Mouse (Mus musculus) hindbrain, embryonic 10.5 days (tissue): Measurements from ENCODE around the gene Fbrsl1. TPM values are rescaled to one million over a fixed set of nuclear protein-coding genes. Genes with fewer than 3 reads are reported as not detected.

ENCODE experiments used
- DNase-seq: peaks from one replicate; pipeline ENCODE4 v3.0.0-alpha.2; 2017; ENCODE audit warnings: low spot score
- H3K27ac ChIP-seq: fragments of 300-500 bp; sonication (generic); 2 replicates; pipeline ENCODE4 v1.5.1; 2016; ENCODE audit warnings: mild to moderate bottlenecking, moderate library complexity
- H3K27me3 ChIP-seq: fragments of 300-500 bp; sonication (generic); 2 replicates; pipeline ENCODE4 v1.6.1; 2016; ENCODE audit warnings: mild to moderate bottlenecking; ENCODE audit not compliant: poor library complexity, insufficient read depth, severe bottlenecking
- H3K36me3 ChIP-seq: fragments of 300-500 bp; sonication (generic); 2 replicates; pipeline ENCODE4 v1.6.1; 2016; ENCODE audit warnings: mild to moderate bottlenecking, moderate library complexity
- H3K4me1 ChIP-seq: fragments of 300-500 bp; sonication (generic); replicated peaks from 2 replicates; pipeline ENCODE4 v1.6.1; 2016; ENCODE audit warnings: mild to moderate bottlenecking
- H3K4me3 ChIP-seq: fragments of 300-500 bp; sonication (generic); 2 replicates; pipeline ENCODE4 v1.5.1; 2016; ENCODE audit warnings: mild to moderate bottlenecking, moderate library complexity
- H3K9me3 ChIP-seq: fragments of 300-500 bp; sonication (generic); 2 replicates; pipeline ENCODE4 v1.6.1; 2016; ENCODE audit warnings: mild to moderate bottlenecking, moderate library complexity
- WGBS: fragments of 180-500 bp; shearing (Covaris S2); methylation state at CpG from one replicate; pipeline ENCODE4 v1.1.7; 2016; 5-methylcytosine and 5-hydroxymethylcytosine counted together
- polyA plus RNA-seq: library from polyadenylated mRNA; unstranded; fragments of >200 nt; fragmentation: Nextera tagmentation; extraction: Ambion mirVana; gene quantifications from 2 replicates; pipeline ENCODE4 v1.2.1, GENCODE M21; 2016

Fbrsl1 gene
- polyA plus RNA-seq, 1 experiment from 2014 or later = 19.2 TPM

DNA sequence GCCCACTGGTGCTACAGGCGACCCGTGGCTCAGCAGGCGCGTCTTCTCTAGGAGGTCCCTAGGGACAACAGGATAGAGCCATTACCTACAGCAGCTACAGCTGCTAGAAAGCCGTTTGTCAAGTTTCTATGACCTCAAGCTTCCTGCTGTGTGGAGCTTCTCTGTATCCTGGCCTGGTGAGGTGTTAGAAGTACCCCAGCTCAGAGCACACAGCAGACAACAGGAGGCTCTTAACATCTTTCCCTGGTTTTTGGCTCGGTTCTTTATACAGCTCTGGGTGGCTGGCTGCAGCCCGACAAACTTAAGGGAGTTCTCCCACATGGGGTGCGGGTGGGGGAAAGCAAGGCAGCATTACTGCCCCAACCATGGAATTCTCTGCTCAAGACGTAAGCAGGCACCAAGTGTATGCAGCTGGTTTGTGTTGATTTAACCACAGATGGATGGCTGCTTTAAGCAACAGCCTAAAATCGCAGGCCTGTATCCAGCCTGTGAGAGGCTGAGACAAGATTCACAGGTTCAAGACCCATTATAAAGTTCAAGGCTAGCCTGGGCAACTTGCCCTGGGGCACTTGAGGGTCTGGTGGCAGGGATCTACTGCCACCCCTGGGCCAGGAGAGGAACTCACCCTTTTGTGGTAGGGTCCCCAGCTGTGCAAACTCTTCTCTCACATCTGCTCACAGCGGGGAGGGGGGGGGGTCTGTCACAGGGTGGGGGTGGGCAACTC lies 84.3 kb downstream of the Fbrsl1 start:
- WGBS = 29% methylated on average over 11 of the region's 11 CpGs
- Histone ChIP-seq H3K9me3 (no peaks in the 10 kb centered on the region), H3K4me3 (peak overlapping the region; percentile 63), H3K27ac (peak overlapping the region; percentile 77; the same call in 1 of the 2 replicates), H3K4me1 (peaks cover 15% of the 10 kb centered on the region), H3K36me3 (peaks cover 46% of the 10 kb centered on the region), H3K27me3 (peaks cover 32% of the 10 kb centered on the region)
- no peak for DNase-seq

GRCm38 (mm10) chr5:110363179-110363821 lies 85.0 kb downstream of the Fbrsl1 start:
- H3K9me3 ChIP-seq = no peaks in the 10 kb centered on the region
- WGBS = 2% methylated on average over 72 of the region's 72 CpGs
- H3K36me3 ChIP-seq = peaks cover 39% of the 10 kb centered on the region
- peak overlapping the region; percentile 77 for H3K27ac ChIP-seq
- H3K27me3 ChIP-seq = peaks cover 32% of the 10 kb centered on the region
- peak overlapping the region; percentile 63 for H3K4me3 ChIP-seq
- H3K4me1 ChIP-seq = peaks cover 15% of the 10 kb centered on the region
- DNase-seq = peak; percentile 78

DNA sequence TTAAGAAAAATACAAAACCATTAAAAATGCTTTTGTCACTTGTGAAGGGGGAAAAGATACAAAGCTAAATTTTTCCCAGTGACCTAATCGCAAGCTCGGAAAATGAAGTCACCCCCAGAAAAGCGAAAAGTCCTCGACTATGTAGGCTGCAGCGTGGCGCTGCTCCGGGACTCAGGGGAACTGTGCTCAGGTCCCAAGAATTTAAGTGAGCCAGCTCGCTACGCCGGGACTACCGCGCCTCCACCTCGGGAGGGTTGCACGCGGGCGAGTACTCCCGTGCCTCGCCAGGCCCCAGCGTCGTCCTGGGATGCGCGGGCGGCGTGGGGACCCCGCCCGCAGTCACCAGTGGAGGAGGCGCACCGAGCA lies 85.5 kb downstream of the Fbrsl1 start:
- Histone ChIP-seq H3K36me3 (peaks cover 35% of the 10 kb centered on the region), H3K4me3 (peak overlapping the region; percentile 63), H3K9me3 (no peaks in the 10 kb centered on the region), H3K27me3 (peaks cover 32% of the 10 kb centered on the region), H3K27ac (peak overlapping the region; percentile 77), H3K4me1 (peaks cover 15% of the 10 kb centered on the region)
- no peak for DNase-seq
- 2% methylated on average over 28 of the region's 28 CpGs for WGBS

DNA sequence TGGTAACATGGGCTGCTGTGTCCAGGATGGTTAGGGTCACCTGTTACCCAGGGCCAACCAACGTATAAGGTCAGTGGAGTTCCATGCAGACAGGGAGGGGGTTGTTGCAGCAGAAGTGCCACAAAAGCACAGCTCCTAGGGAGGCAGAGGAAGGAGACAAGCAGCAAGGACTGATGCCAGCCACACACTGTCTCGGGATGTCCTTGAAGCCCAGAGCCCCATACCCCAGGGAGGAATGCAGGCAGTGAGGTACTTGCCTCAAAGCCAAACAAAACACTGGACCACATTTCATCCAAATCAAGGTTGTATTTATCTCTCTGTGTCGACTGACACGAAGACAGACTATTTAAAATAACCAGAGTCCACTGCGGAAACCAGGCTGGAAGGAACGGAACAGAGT lies 86.8 kb downstream of the Fbrsl1 start:
- Histone ChIP-seq H3K4me1 (peaks cover 15% of the 10 kb centered on the region), H3K4me3 (no peak overlapping the region), H3K9me3 (no peaks in the 10 kb centered on the region), H3K27me3 (peaks cover 32% of the 10 kb centered on the region), H3K27ac (no peak overlapping the region), H3K36me3 (peaks cover 23% of the 10 kb centered on the region)
- DNase-seq = no peak
- WGBS = 91% methylated on average over 6 of the region's 6 CpGs

DNA sequence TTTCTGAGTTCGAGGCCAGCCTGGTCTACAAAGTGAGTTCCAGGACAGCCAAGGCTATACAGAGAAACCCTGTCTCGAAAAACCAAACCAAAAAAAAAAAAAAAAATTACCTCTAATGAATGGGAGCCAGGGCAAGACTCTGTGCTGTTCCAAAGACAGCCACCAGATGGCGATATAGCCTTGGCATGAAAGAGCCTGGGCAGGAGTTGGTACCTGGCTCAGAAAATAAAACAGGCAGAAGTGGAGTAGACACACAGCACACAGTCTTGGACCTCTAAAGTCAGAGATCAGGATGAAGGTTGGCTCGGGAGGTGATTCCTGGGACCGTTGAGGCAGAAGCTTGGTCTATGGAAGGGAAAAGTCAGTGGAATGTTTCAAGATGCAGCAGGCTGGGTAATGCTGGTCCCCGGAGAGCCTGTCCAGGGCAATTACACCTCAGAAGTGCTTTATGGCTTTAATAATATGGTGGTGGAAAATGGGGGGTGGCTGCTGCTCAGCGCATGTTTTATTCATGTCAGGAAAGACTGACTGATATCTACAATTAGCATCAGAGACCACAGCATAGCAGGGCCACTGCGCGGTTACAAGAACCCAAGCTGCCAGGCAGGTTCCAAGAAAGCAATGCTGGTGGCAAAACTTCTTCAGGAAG lies 90.6 kb downstream of the Fbrsl1 start:
- Histone ChIP-seq H3K9me3 (no peaks in the 10 kb centered on the region), H3K36me3 (peaks cover 6% of the 10 kb centered on the region; the same call in 1 of the 2 replicates), H3K4me3 (no peak overlapping the region), H3K27ac (no peak overlapping the region), H3K27me3 (peaks cover 31% of the 10 kb centered on the region), H3K4me1 (peaks cover 5% of the 10 kb centered on the region; the same call in 1 of the 2 replicates)
- 46% methylated on average over 9 of the region's 9 CpGs for WGBS
- DNase-seq = peak; percentile 85

GRCm38 (mm10) chr5:110354716-110355115 lies 93.6 kb downstream of the Fbrsl1 start:
- no peak overlapping the region for H3K4me3 ChIP-seq
- DNase-seq = peak; percentile 55
- no peaks in the 10 kb centered on the region for H3K36me3 ChIP-seq
- peaks cover 5% of the 10 kb centered on the region; the same call in 1 of the 2 replicates for H3K4me1 ChIP-seq
- 17% methylated on average over 7 of the region's 7 CpGs for WGBS
- peaks cover 20% of the 10 kb centered on the region for H3K27me3 ChIP-seq
- H3K9me3 ChIP-seq = no peaks in the 10 kb centered on the region
- no peak overlapping the region for H3K27ac ChIP-seq

GRCm38 (mm10) chr5:110347006-110347405 lies 101.3 kb downstream of the Fbrsl1 start:
- no peak for DNase-seq
- Histone ChIP-seq H3K36me3 (no peaks in the 10 kb centered on the region), H3K27me3 (peaks cover 31% of the 10 kb centered on the region), H3K4me1 (peaks cover 15% of the 10 kb centered on the region), H3K27ac (no peak overlapping the region), H3K4me3 (no peak overlapping the region), H3K9me3 (no peaks in the 10 kb centered on the region)
- WGBS = 88% methylated on average over 8 of the region's 8 CpGs

DNA sequence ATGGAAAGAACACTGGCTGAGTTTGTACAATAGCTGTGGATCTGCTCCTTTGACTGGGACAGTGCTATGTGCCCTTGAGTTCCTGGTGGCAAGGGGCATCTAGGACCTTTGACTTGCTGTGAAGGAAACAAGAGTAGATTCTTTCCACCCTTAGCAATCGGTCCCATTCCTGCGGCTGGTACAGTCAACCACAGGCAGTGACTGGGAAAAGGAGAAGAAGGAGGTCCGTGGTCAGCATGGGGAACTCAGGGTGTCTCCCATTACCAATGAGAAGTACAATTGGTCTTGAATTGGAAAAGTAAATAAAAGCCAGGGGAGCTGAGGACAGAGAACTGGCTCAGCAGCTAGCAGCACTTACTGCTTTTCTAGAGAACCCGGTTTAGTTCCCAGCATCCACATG lies 102.8 kb downstream of the Fbrsl1 start:
- DNase-seq = no peak
- 79% methylated on average over 4 of the region's 4 CpGs for whole genome bisulfite sequencing
- H3K27ac ChIP-seq = no peak overlapping the region
- H3K4me3 ChIP-seq = no peak overlapping the region
- H3K36me3 ChIP-seq = peaks cover 1% of the 10 kb centered on the region; the same call in 1 of the 2 replicates
- H3K9me3 ChIP-seq = no peaks in the 10 kb centered on the region
- peaks cover 15% of the 10 kb centered on the region for H3K4me1 ChIP-seq
- H3K27me3 ChIP-seq = peaks cover 45% of the 10 kb centered on the region

DNA sequence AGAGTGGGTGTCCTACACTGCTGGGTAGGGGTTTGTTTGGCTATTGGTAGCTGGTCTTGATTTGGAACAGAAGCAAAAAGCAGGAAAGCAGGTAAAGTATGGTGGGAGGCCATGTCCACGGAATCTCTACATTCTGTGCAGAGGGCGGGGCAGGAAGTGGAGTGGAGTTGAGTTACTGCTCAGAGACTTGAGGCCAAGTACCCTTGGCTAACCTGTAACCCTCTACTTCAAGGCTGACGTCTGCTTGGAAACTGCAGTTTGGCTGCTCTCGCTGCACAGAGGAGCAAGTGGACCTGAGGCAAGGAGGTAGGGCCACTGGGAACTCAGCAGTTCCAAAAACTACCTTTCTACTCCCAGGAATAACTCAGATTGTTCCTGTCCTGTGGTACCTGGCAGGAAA lies 103.8 kb downstream of the Fbrsl1 start, which contains the start of gene Lrcol1:
TSS of gene Lrcol1 (plus strand) at position 207 of the 400 bp plus-strand sequence.
- 78% methylated on average over 4 of the region's 4 CpGs for WGBS
- H3K27me3 ChIP-seq = peaks cover 51% of the 10 kb centered on the region

GRCm38 (mm10) chr5:110342648-110343284 lies 105.5 kb downstream of the Fbrsl1 start, which contains the start of gene P2rx2:
P2rx2 (minus strand) TSS chr5:110343212.
- 2% methylated on average over 43 of the region's 43 CpGs for WGBS
- DNase-seq = peak; percentile 52
- Histone ChIP-seq H3K4me1 (peaks cover 15% of the 10 kb centered on the region), H3K9me3 (no peaks in the 10 kb centered on the region), H3K36me3 (peaks cover 29% of the 10 kb centered on the region), H3K27ac (peak within 1 kb of the TSS; percentile 74), H3K27me3 (peaks cover 51% of the 10 kb centered on the region), H3K4me3 (peak within 1 kb of the TSS; percentile 62)

More for the DNA sequence above, 103.8 kb downstream of the Fbrsl1 start, which contains the start of gene Lrcol1:
- no peaks in the 10 kb centered on the region for H3K9me3 ChIP-seq
- H3K4me3 ChIP-seq = no peak within 1 kb of the TSS
- no peak for DNase-seq
- peaks cover 12% of the 10 kb centered on the region for H3K36me3 ChIP-seq
- H3K27ac ChIP-seq = no peak within 1 kb of the TSS
- H3K4me1 ChIP-seq = peaks cover 15% of the 10 kb centered on the region

DNA sequence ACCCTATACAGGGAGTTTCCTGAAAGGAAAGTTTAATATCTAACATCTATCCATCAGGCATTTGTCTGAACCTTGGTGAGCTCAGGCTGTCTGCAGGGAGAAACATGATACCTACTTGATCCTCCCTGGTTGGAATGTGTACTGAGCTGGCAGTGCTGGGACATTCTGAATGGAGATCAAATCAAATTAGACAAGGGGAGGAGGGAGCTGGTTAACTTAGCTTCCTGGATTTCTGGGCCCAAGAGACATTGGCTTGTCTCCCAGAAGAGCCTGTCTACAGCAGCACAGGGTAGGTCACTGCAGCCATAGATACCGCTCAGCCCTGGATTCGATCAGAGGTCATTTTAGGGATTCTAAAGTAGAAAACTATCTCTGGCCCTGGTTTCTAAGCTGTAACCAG lies 109.5 kb downstream of the Fbrsl1 start:
- Histone ChIP-seq H3K27ac (no peak overlapping the region), H3K9me3 (no peaks in the 10 kb centered on the region), H3K36me3 (peaks cover 69% of the 10 kb centered on the region), H3K4me1 (peaks cover 15% of the 10 kb centered on the region), H3K27me3 (peaks cover 38% of the 10 kb centered on the region), H3K4me3 (no peak overlapping the region)
- DNase-seq = no peak
- WGBS = 89% methylated on average over 2 of the region's 2 CpGs

DNA sequence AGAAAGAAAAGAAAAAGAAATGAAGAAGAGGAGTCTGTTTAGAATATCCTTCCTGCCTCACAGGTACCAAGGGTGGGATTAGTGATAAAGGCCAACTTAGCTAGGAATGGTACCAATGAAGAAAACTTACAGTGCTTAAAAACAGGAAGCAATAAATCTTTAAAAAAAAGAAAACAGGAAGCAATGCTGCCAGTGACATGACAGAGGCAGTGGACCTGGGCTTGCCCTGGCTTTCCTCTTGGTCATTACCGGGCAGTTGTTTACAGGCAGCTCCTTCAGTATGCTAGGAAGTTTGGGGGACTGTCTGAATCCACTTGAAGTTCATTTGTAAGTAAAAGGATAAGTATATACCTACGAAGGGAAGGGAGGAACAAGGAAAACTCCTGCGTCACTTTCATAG lies 117.8 kb downstream of the Fbrsl1 start:
- H3K27me3 ChIP-seq = no peaks in the 10 kb centered on the region
- no peak for DNase-seq
- peaks cover 97% of the 10 kb centered on the region for H3K36me3 ChIP-seq
- no peaks in the 10 kb centered on the region for H3K4me1 ChIP-seq
- 84% methylated on average over 3 of the region's 3 CpGs for WGBS
- no peaks in the 10 kb centered on the region for H3K9me3 ChIP-seq
- no peak overlapping the region for H3K27ac ChIP-seq
- H3K4me3 ChIP-seq = no peak overlapping the region
